In genomic region chr9:104693145-104693544, GRCm38 (mm10) we compare ENCODE assay signal across 10 mouse cellular contexts.
A peak's percentile ranks its signal among the peaks of the same experiment; 100 is the strongest.
DNase-seq lines count a peak whose midpoint lies in the region; ATAC-seq lines count a peak whose summit lies in the region.
"Had no signal": no experiment of that assay in that cellular context is flagged by ENCODE, and none has a peak within 500 bp of the region (broad histone marks: within the 10 kb centered on the region; RNA-seq: fewer than 3 reads in every experiment).

No protein-coding gene starts in this region.

- H3K27ac ChIP-seq in forebrain, embryonic 16.5 days (ENCODE audit: low read length), result no peak overlapping the region
- no peak overlapping the region for H3K27ac ChIP-seq in forebrain, embryonic 12.5 days
- H3K27ac ChIP-seq in kidney, embryonic 14.5 days (ENCODE audit: low read depth, low read length), result no peak overlapping the region
- no peak overlapping the region for H3K27ac ChIP-seq in intestine, embryonic 16.5 days (ENCODE audit: low read length)
- H3K27ac ChIP-seq: embryonic facial prominence, embryonic 15.5 days had no signal

- no peak overlapping the region for H3K9ac ChIP-seq in forebrain, embryonic 16.5 days (replicated peaks; ENCODE audit: low read depth, low read length)
- H3K9ac ChIP-seq in forebrain, embryonic 12.5 days, result no peak overlapping the region
- no peak overlapping the region for H3K9ac ChIP-seq in kidney, embryonic 14.5 days (ENCODE audit: low read depth, low read length)
- H3K9ac ChIP-seq in intestine, embryonic 16.5 days (ENCODE audit: low read depth, low read length), result no peak overlapping the region
- H3K9ac ChIP-seq: embryonic facial prominence, embryonic 15.5 days had no signal

- ATAC-seq in forebrain, embryonic 16.5 days, result peak; percentile 31; the same call in 1 of the 2 replicates
- ATAC-seq in forebrain, embryonic 12.5 days (ENCODE audit: low FRiP score), result no peak; the same call in 1 of the 2 replicates
- no peak for ATAC-seq in kidney, embryonic 14.5 days (ENCODE audit: low FRiP score, low TSS enrichment)
- ATAC-seq in intestine, embryonic 16.5 days, result no peak

- DNase-seq in kidney, postnatal 10 days, result peak; percentile 22
- DNase-seq in adipocyte (ENCODE audit: low spot score), result peak; percentile 2
- peak; percentile 74 to 75 for DNase-seq in adrenal gland, postnatal 36 days
- no peak for DNase-seq in spleen, postnatal 4 days (ENCODE audit: low spot score in 2 of 2)
- DNase-seq: liver had no signal

- peaks cover 3% of the 10 kb centered on the region; the same call in 1 of the 2 replicates for H3K4me1 ChIP-seq in forebrain, embryonic 16.5 days (replicated peaks; ENCODE audit: control insufficient read depth, insufficient read depth, low read length)
- no peaks in the 10 kb centered on the region for H3K4me1 ChIP-seq in forebrain, embryonic 12.5 days
- no peaks in the 10 kb centered on the region for H3K4me1 ChIP-seq in kidney, embryonic 14.5 days (ENCODE audit: control insufficient read depth, insufficient read depth, low read length)
- H3K4me1 ChIP-seq in intestine, embryonic 16.5 days (ENCODE audit: control insufficient read depth, insufficient read depth, low read length), result no peaks in the 10 kb centered on the region
- H3K4me1 ChIP-seq: embryonic facial prominence, embryonic 15.5 days had no signal

- no peak overlapping the region for H3K4me3 ChIP-seq in forebrain, embryonic 16.5 days (replicated peaks; ENCODE audit: low read length)
- H3K4me3 ChIP-seq in forebrain, embryonic 12.5 days (replicated peaks), result no peak overlapping the region
- no peak overlapping the region for H3K4me3 ChIP-seq in kidney, embryonic 14.5 days (ENCODE audit: low read length)
- H3K4me3 ChIP-seq in intestine, embryonic 16.5 days (ENCODE audit: low read length), result no peak overlapping the region
- H3K4me3 ChIP-seq: embryonic facial prominence, embryonic 15.5 days had no signal

- no peaks in the 10 kb centered on the region for H3K27me3 ChIP-seq in forebrain, embryonic 16.5 days (replicated peaks; ENCODE audit: control insufficient read depth, insufficient read depth, low read length)
- no peaks in the 10 kb centered on the region for H3K27me3 ChIP-seq in forebrain, embryonic 12.5 days
- no peaks in the 10 kb centered on the region for H3K27me3 ChIP-seq in kidney, embryonic 14.5 days (ENCODE audit: control insufficient read depth, insufficient read depth, low read length)
- no peaks in the 10 kb centered on the region for H3K27me3 ChIP-seq in intestine, embryonic 16.5 days (replicated peaks; ENCODE audit: control insufficient read depth, insufficient read depth, low read length)
- H3K27me3 ChIP-seq: embryonic facial prominence, embryonic 15.5 days had no signal

- H3K9me3 ChIP-seq in forebrain, embryonic 16.5 days (ENCODE audit: control insufficient read depth, low read length), result no peaks in the 10 kb centered on the region
- H3K9me3 ChIP-seq in forebrain, embryonic 12.5 days, result no peaks in the 10 kb centered on the region
- no peaks in the 10 kb centered on the region for H3K9me3 ChIP-seq in kidney, embryonic 14.5 days (ENCODE audit: control insufficient read depth, low read length)
- no peaks in the 10 kb centered on the region for H3K9me3 ChIP-seq in intestine, embryonic 16.5 days (ENCODE audit: control insufficient read depth, low read length)
- H3K9me3 ChIP-seq: embryonic facial prominence, embryonic 15.5 days had no signal

- H3K36me3 ChIP-seq in forebrain, embryonic 16.5 days (ENCODE audit: control insufficient read depth, insufficient read depth), result no peaks in the 10 kb centered on the region
- no peaks in the 10 kb centered on the region for H3K36me3 ChIP-seq in forebrain, embryonic 12.5 days (replicated peaks)
- H3K36me3 ChIP-seq in kidney, embryonic 14.5 days (ENCODE audit: control insufficient read depth, insufficient read depth, low read length), result no peaks in the 10 kb centered on the region
- H3K36me3 ChIP-seq in intestine, embryonic 16.5 days (ENCODE audit: control insufficient read depth, insufficient read depth, low read length), result no peaks in the 10 kb centered on the region
- H3K36me3 ChIP-seq: embryonic facial prominence, embryonic 15.5 days had no signal

- H3K4me2 ChIP-seq in forebrain, embryonic 16.5 days (ENCODE audit: low read length), result no peak overlapping the region
- H3K4me2 ChIP-seq in forebrain, embryonic 12.5 days, result no peak overlapping the region
- H3K4me2 ChIP-seq in kidney, embryonic 14.5 days (replicated peaks; ENCODE audit: low read depth, low read length), result no peak overlapping the region
- no peak overlapping the region for H3K4me2 ChIP-seq in intestine, embryonic 16.5 days (ENCODE audit: low read depth, low read length)
- H3K4me2 ChIP-seq: embryonic facial prominence, embryonic 15.5 days had no signal

- WGBS in forebrain, embryonic 16.5 days, result 22% methylated on average over 2 of the region's 2 CpGs
- 68% methylated on average over 2 of the region's 2 CpGs for WGBS in forebrain, embryonic 12.5 days
- 52% methylated on average over 2 of the region's 2 CpGs for WGBS in kidney, embryonic 14.5 days
- 43% methylated on average over 2 of the region's 2 CpGs for whole genome bisulfite sequencing in intestine, embryonic 16.5 days

Comparison
In these comparisons a context has a peak if more than half of its experiments do, and no peak if none do; other contexts are left out.
1. DNase-seq: peak in kidney, postnatal 10 days (single experiment), adipocyte (single experiment) and adrenal gland, postnatal 36 days (2 of 2); none in spleen, postnatal 4 days (0 of 2).